ENCODE assay signal across 13 mouse cellular contexts in the genomic region with DNA sequence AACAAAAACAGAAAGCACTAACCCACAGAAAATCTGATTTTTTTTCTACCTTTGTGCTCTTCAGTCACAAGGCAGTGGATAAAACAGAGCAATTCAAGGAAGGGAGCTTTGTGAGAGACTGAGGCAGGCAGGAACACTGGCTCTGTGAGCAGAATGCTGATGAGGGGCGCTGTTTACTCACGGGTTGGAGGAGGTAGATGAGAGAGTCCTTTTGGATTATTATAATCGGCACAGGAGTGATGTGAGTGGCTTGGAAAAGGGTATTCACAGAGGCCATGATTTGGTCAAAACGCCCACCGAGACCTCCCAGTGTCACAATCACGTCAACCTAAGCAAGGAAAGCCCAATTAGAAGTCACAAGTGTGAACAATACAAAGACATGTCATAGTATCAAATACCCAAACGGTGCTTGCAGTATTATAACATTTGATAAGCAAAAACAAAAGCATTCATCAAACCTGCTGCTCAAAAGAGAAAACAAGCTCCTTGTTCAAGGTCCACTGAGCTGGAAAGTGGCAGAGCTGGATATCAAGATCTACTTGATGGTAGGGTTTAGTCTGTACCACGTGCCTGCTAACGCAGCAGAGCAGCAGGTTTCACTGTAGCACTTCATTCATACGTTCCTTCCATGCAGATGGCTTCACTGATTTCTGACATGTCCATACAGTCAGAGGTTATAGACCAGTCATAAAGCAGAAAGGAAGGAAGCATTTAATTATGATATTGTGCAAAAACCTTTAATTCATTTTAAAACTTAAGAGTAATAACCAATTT.
"Had no signal": no experiment of that assay in that cellular context is flagged by ENCODE, and none has a peak within 500 bp of the region (broad histone marks: within the 10 kb centered on the region; RNA-seq: fewer than 3 reads in every experiment).

No protein-coding gene starts in this region.

- ATAC-seq: inflammation-experienced regulatory T-cells, adult 6 months had no signal

- H3K4me2 ChIP-seq: limb, embryonic 13.5 days; neural tube, embryonic 13.5 days had no signal

- H3K9ac ChIP-seq: limb, embryonic 13.5 days; liver, embryonic 14.5 days; neural tube, embryonic 13.5 days had no signal

- H3K4me3 ChIP-seq: layer of hippocampus, adult 2 months; limb, embryonic 13.5 days; neural tube, embryonic 13.5 days had no signal

- H3K9me3 ChIP-seq: limb, embryonic 13.5 days; neural tube, embryonic 13.5 days had no signal

- DNase-seq: kidney, adult 18-20 months; kidney, postnatal 10 days; kidney, postnatal 4 days; left cerebral cortex, postnatal 4 days; lung, adult 18-20 months; right cerebral cortex, adult 18-20 months; thymus, adult 2 months; thymus, postnatal 25 days had no signal

- H3K4me1 ChIP-seq: limb, embryonic 13.5 days; neural tube, embryonic 13.5 days had no signal

- H3K27ac ChIP-seq: layer of hippocampus, adult 2 months; limb, embryonic 13.5 days; liver, embryonic 14.5 days; neural tube, embryonic 13.5 days had no signal

- H3K36me3 ChIP-seq: limb, embryonic 13.5 days; neural tube, embryonic 13.5 days had no signal

- H3K27me3 ChIP-seq: limb, embryonic 13.5 days; neural tube, embryonic 13.5 days had no signal
